Mouse (Mus musculus) lung, postnatal 0 days (tissue): ENCODE results near the gene Kdm1b.
A peak's percentile ranks its signal among the peaks of the same experiment; 100 is the strongest.

Experiments
- CTCF ChIP-seq: IDR thresholded peaks from 2 replicates; pipeline ENCODE4 v1.5.1; 2016; ENCODE audit warnings: antibody characterized with exemption, mild to moderate bottlenecking
- EP300 ChIP-seq: IDR thresholded peaks from 2 replicates; pipeline ENCODE4 v1.6.1; 2016; ENCODE audit warnings: antibody characterized with exemption, mild to moderate bottlenecking, control low read depth

DNA sequence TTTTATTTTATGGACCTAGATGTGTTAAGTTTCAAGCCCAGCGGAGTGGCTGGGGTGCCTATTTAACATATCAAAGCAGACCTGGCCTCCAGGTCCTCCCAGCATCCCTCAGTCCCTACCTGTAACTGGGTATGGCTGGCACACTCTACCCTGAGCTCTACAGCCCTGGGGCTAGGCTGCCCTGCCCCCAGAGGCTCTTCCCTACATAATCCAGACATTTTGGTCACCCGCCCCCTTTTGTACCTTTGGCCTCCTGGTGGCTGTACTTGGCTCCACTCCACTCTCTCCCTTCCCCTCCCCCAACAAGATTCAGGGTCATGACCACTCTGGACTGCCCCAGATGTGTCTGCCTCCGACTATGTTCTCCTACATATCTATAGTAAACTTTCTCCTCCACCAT is 81.2 kb downstream of the Kdm1b start:
- TF ChIP-seq CTCF (0 out of 2 replicates have a peak, but pooled peaks have one; percentile 5), EP300 (no peak)
